Mouse (Mus musculus) heart, embryonic 11.5 days (tissue): ENCODE measurements around the gene Ice1. TPM values are rescaled to one million over a fixed set of nuclear protein-coding genes. Genes with fewer than 3 reads are reported as not detected.

Source experiments
- ATAC-seq: fragments of 200-750 bp; cut with Nextera tagmentation; replicated peaks from 2 replicates; pipeline ENCODE4 v1.8.0; 2017; ENCODE audit warnings: moderate library complexity; ENCODE audit not compliant: insufficient number of reproducible peaks, low FRiP score, low TSS enrichment
- H3K27ac ChIP-seq: fragments of 300-500 bp; sonication (generic); 2 replicates; pipeline ENCODE4 v1.5.1; 2014; ENCODE audit warnings: mild to moderate bottlenecking, low read depth, low read length
- H3K27me3 ChIP-seq: fragments of 300-500 bp; sonication (generic); 2 replicates; pipeline ENCODE4 v1.6.1; 2014; ENCODE audit warnings: mild to moderate bottlenecking, low read length, mixed read lengths; ENCODE audit not compliant: control insufficient read depth, insufficient read depth
- H3K36me3 ChIP-seq: fragments of 300-500 bp; sonication (generic); 2 replicates; pipeline ENCODE4 v1.6.1; 2014; ENCODE audit warnings: mild to moderate bottlenecking, low read length, moderate library complexity, mixed read lengths; ENCODE audit not compliant: control insufficient read depth, insufficient read depth
- H3K4me1 ChIP-seq: fragments of 300-500 bp; sonication (generic); 2 replicates; pipeline ENCODE4 v1.6.1; 2014; ENCODE audit warnings: low read length; ENCODE audit not compliant: control insufficient read depth, insufficient read depth
- H3K4me2 ChIP-seq: fragments of 300-500 bp; sonication (generic); 2 replicates; pipeline ENCODE4 v1.6.1; 2014; ENCODE audit warnings: mild to moderate bottlenecking, moderate library complexity
- H3K4me3 ChIP-seq: fragments of 300-500 bp; sonication (generic); 2 replicates; pipeline ENCODE4 v1.5.1; 2014; ENCODE audit warnings: low read depth, low read length
- H3K9ac ChIP-seq: fragments of 300-500 bp; sonication (generic); 2 replicates; pipeline ENCODE4 v1.6.1; 2014; ENCODE audit warnings: mild to moderate bottlenecking, low read depth, low read length, moderate library complexity
- H3K9me3 ChIP-seq: fragments of 300-500 bp; sonication (generic); replicated peaks from 2 replicates; pipeline ENCODE4 v1.6.1; 2016; ENCODE audit warnings: low read length; ENCODE audit not compliant: control insufficient read depth
- WGBS: fragments of 180-500 bp; shearing (Covaris S2); extraction: QIAGEN DNeasy Blood & Tissue Kit; methylation state at CpG from one replicate; pipeline ENCODE4 v1.1.7; 2014; ENCODE audit not compliant: insufficient replicate concordance; 5-methylcytosine and 5-hydroxymethylcytosine counted together
- polyA plus RNA-seq: library from polyadenylated mRNA; unstranded; fragments of >200 nt; fragmentation: Nextera tagmentation; extraction: Ambion mirVana; gene quantifications from 2 replicates; pipeline ENCODE4 v1.2.1, GENCODE M21; 2014

The Ice1 gene
- polyA plus RNA-seq, result 19.4 and 22.3 TPM in 2 replicates

GRCm38 (mm10) chr13:70637282-70637661 lies at the start of gene Ice1:
Ice1 (minus strand) TSS chr13:70637634.
- Histone ChIP-seq H3K4me2 (peak within 1 kb of the TSS; percentile 80), H3K4me1 (peaks cover 19% of the 10 kb centered on the region), H3K36me3 (no peaks in the 10 kb centered on the region), H3K9me3 (no peaks in the 10 kb centered on the region), H3K27me3 (no peaks in the 10 kb centered on the region), H3K4me3 (peak within 1 kb of the TSS; percentile 88), H3K9ac (peak within 1 kb of the TSS; percentile 86), H3K27ac (peak within 1 kb of the TSS; percentile 89)
- WGBS, result under 1% methylated on average over 38 of the region's 39 CpGs
- peak; percentile 36 for ATAC-seq

- Histone ChIP-seq H3K27ac (no peak overlapping the region), H3K4me3 (no peak overlapping the region), H3K27me3 (no peaks in the 10 kb centered on the region), H3K4me2 (no peak overlapping the region), H3K9me3 (no peaks in the 10 kb centered on the region), H3K36me3 (no peaks in the 10 kb centered on the region), H3K4me1 (peaks cover 7% of the 10 kb centered on the region), H3K9ac (no peak overlapping the region)
- WGBS, result 50% methylated on average over 5 of the region's 5 CpGs
- ATAC-seq, result no peak
Observed at GRCm38 (mm10) chr13:70685825-70686224, 48.4 kb upstream of the Ice1 start.

- Histone ChIP-seq H3K4me1 (peaks cover 7% of the 10 kb centered on the region), H3K27ac (no peak overlapping the region), H3K9ac (no peak overlapping the region), H3K27me3 (no peaks in the 10 kb centered on the region), H3K4me3 (no peak overlapping the region), H3K36me3 (no peaks in the 10 kb centered on the region), H3K4me2 (no peak overlapping the region), H3K9me3 (no peaks in the 10 kb centered on the region)
- ATAC-seq, result no peak
- WGBS, result 72% methylated on average over 7 of the region's 7 CpGs
Observed at GRCm38 (mm10) chr13:70684976-70685609, 47.7 kb upstream of the Ice1 start.

- H3K9ac ChIP-seq, result no peak overlapping the region
- peaks cover 7% of the 10 kb centered on the region for H3K4me1 ChIP-seq
- 78% methylated on average over 7 of the region's 7 CpGs for WGBS
- no peaks in the 10 kb centered on the region for H3K36me3 ChIP-seq
- no peaks in the 10 kb centered on the region for H3K9me3 ChIP-seq
- H3K4me2 ChIP-seq, result no peak overlapping the region
- no peak for ATAC-seq
- no peak overlapping the region for H3K27ac ChIP-seq
- no peak overlapping the region for H3K4me3 ChIP-seq
- no peaks in the 10 kb centered on the region for H3K27me3 ChIP-seq
Observed at GRCm38 (mm10) chr13:70681411-70682183, 44.2 kb upstream of the Ice1 start.

GRCm38 (mm10) chr13:70680316-70680715 lies 42.9 kb upstream of the Ice1 start:
- H3K9me3 ChIP-seq, result no peaks in the 10 kb centered on the region
- ATAC-seq, result no peak
- H3K4me1 ChIP-seq, result no peaks in the 10 kb centered on the region
- H3K4me3 ChIP-seq, result no peak overlapping the region
- H3K4me2 ChIP-seq, result no peak overlapping the region
- no peaks in the 10 kb centered on the region for H3K36me3 ChIP-seq
- no peaks in the 10 kb centered on the region for H3K27me3 ChIP-seq
- H3K27ac ChIP-seq, result no peak overlapping the region
- no peak overlapping the region for H3K9ac ChIP-seq
- 77% methylated on average over 3 of the region's 3 CpGs for WGBS

- Histone ChIP-seq H3K36me3 (no peaks in the 10 kb centered on the region), H3K4me2 (no peak overlapping the region), H3K27ac (no peak overlapping the region), H3K9ac (no peak overlapping the region), H3K27me3 (no peaks in the 10 kb centered on the region), H3K4me3 (no peak overlapping the region), H3K4me1 (no peaks in the 10 kb centered on the region), H3K9me3 (no peaks in the 10 kb centered on the region)
- 78% methylated on average over 5 of the region's 5 CpGs for WGBS
- no peak for ATAC-seq
Observed at GRCm38 (mm10) chr13:70677689-70678088, 40.3 kb upstream of the Ice1 start.

GRCm38 (mm10) chr13:70676243-70677183 lies 39.1 kb upstream of the Ice1 start:
- no peaks in the 10 kb centered on the region for H3K36me3 ChIP-seq
- H3K9me3 ChIP-seq, result no peaks in the 10 kb centered on the region
- H3K27ac ChIP-seq, result no peak overlapping the region
- H3K4me3 ChIP-seq, result no peak overlapping the region
- no peak for ATAC-seq
- H3K4me1 ChIP-seq, result no peaks in the 10 kb centered on the region
- WGBS, result 43% methylated on average over 20 of the region's 20 CpGs
- no peak overlapping the region for H3K9ac ChIP-seq
- H3K4me2 ChIP-seq, result no peak overlapping the region
- H3K27me3 ChIP-seq, result no peaks in the 10 kb centered on the region

- no peak overlapping the region for H3K27ac ChIP-seq
- H3K4me3 ChIP-seq, result no peak overlapping the region
- 87% methylated on average over 10 of the region's 10 CpGs for WGBS
- H3K9me3 ChIP-seq, result no peaks in the 10 kb centered on the region
- no peaks in the 10 kb centered on the region for H3K36me3 ChIP-seq
- no peaks in the 10 kb centered on the region for H3K4me1 ChIP-seq
- H3K27me3 ChIP-seq, result no peaks in the 10 kb centered on the region
- no peak overlapping the region for H3K9ac ChIP-seq
- H3K4me2 ChIP-seq, result no peak overlapping the region
- no peak for ATAC-seq
Observed at GRCm38 (mm10) chr13:70674998-70675397, 37.6 kb upstream of the Ice1 start.
